Mouse (Mus musculus): Measurements from ENCODE around the gene Rpgrip1. TPM values are rescaled to one million over a fixed set of nuclear protein-coding genes. Genes with fewer than 3 reads are reported as not detected.

Gene Rpgrip1
- polyA plus RNA-seq, 1 experiment from 2014 or later = 54.7 TPM

- ATAC-seq (ENCODE audit: low FRiP score) = peak; percentile 27
- H3K4me3 ChIP-seq (replicated peaks) = peak overlapping the region; percentile 96
- peak overlapping the region; percentile 97 for H3K27ac ChIP-seq
- H3K9me3 ChIP-seq = no peaks in the 10 kb centered on the region
- under 1% methylated on average over 30 of the region's 30 CpGs for WGBS
- H3K4me2 ChIP-seq = peak overlapping the region; percentile 66
- no peaks in the 10 kb centered on the region for H3K27me3 ChIP-seq
- peaks cover 29% of the 10 kb centered on the region for H3K4me1 ChIP-seq
- peak overlapping the region; percentile 99 for H3K9ac ChIP-seq
- peaks cover 12% of the 10 kb centered on the region; the same call in 1 of the 2 replicates for H3K36me3 ChIP-seq (replicated peaks)
These were observed 7.0 kb upstream of the Rpgrip1 start for GRCm38 (mm10) chr14:52103474-52103855.

- Histone ChIP-seq H3K36me3 (replicated peaks) (peaks cover 12% of the 10 kb centered on the region; the same call in 1 of the 2 replicates), H3K9me3 (no peaks in the 10 kb centered on the region), H3K4me3 (replicated peaks) (peak within 1 kb of the TSS; percentile 96), H3K9ac (peak within 1 kb of the TSS; percentile 99), H3K4me2 (peak within 1 kb of the TSS; percentile 66), H3K4me1 (peaks cover 29% of the 10 kb centered on the region), H3K27me3 (no peaks in the 10 kb centered on the region), H3K27ac (peak within 1 kb of the TSS; percentile 97)
- peak; percentile 99 for ATAC-seq (ENCODE audit: low FRiP score)
- under 1% methylated on average over 50 of the region's 50 CpGs for WGBS
These were observed 6.4 kb upstream of the Rpgrip1 start, which contains the start of gene Hnrnpc for GRCm38 (mm10) chr14:52103856-52104676. Gene Hnrnpc, minus strand, starts transcription at chr14:52104028.

DNA sequence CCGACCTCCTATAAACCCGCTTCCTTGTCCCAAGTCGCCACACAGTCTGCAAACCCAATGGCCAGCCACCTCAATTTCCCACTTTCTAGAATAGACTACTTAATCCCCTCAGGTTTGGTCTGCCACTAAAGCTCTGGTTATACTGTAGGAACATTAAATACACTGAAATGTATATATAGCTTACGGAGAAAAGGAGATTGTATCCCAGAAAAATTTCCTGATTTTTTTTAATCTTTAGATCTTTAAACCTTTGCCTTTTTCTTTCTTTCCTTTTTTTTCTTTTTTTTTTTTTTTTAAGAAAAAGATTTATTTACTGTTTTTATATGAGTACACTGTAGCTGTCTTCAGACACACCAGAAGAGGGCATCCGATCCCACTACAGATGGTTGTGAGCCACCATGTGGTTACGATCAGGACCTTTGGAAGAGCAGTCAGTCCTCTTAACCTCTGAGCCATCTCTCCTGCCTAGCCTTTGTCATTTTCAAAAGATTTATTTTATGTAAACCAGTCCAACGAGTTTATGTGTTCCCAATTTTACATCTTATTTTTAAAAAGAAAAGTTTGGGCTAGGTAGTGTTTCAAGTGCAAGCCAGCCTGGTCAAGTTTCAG, 5.7 kb upstream of the Rpgrip1 start:
- H3K9ac ChIP-seq = peak overlapping the region; percentile 63
- peak overlapping the region; percentile 96 for H3K4me3 ChIP-seq (replicated peaks)
- H3K4me1 ChIP-seq = peaks cover 26% of the 10 kb centered on the region
- H3K27me3 ChIP-seq = no peaks in the 10 kb centered on the region
- peak overlapping the region; percentile 61 for H3K4me2 ChIP-seq
- H3K9me3 ChIP-seq = no peaks in the 10 kb centered on the region
- WGBS = 39% methylated on average over 7 of the region's 7 CpGs
- H3K27ac ChIP-seq = peak overlapping the region; percentile 92
- ATAC-seq (ENCODE audit: low FRiP score) = no peak
- H3K36me3 ChIP-seq (replicated peaks) = peaks cover 12% of the 10 kb centered on the region; the same call in 1 of the 2 replicates

DNA sequence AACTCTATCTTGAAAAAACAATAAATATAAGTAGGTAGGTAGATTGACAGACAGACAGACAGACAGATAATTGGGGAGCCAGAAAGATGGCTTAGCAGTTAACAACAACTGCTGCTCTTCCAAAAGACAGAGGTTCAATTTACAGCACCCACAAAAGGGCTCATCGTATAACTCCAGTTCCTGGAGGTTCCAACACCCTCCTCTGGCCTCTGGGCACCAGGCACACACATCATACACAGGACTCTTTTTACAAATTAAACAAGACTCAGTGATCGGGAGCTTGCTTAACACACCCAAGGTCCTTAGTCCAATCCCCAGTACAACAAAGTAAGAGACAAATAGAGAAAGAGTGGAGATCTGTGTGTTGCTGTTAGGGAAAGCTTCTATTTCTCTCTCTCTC, 5.2 kb upstream of the Rpgrip1 start:
- Histone ChIP-seq H3K27me3 (no peaks in the 10 kb centered on the region), H3K27ac (no peak overlapping the region), H3K4me1 (peaks cover 24% of the 10 kb centered on the region), H3K9me3 (no peaks in the 10 kb centered on the region), H3K36me3 (replicated peaks) (peaks cover 12% of the 10 kb centered on the region; the same call in 1 of the 2 replicates), H3K9ac (no peak overlapping the region), H3K4me3 (replicated peaks) (no peak overlapping the region), H3K4me2 (no peak overlapping the region)
- ATAC-seq (ENCODE audit: low FRiP score) = no peak
- 97% methylated on average over 2 of the region's 2 CpGs for WGBS

GRCm38 (mm10) chr14:52106741-52107140, 3.8 kb upstream of the Rpgrip1 start:
- 36% methylated on average over 10 of the region's 10 CpGs for WGBS
- H3K4me1 ChIP-seq = peaks cover 14% of the 10 kb centered on the region
- H3K4me2 ChIP-seq = no peak overlapping the region
- ATAC-seq (ENCODE audit: low FRiP score) = no peak
- H3K36me3 ChIP-seq (replicated peaks) = peaks cover 7% of the 10 kb centered on the region; the same call in 1 of the 2 replicates
- H3K4me3 ChIP-seq (replicated peaks) = no peak overlapping the region
- H3K9me3 ChIP-seq = no peaks in the 10 kb centered on the region
- no peaks in the 10 kb centered on the region for H3K27me3 ChIP-seq
- H3K27ac ChIP-seq = no peak overlapping the region
- 0 out of 2 replicates have a peak overlapping the region, but pooled peaks have one; percentile 36 for H3K9ac ChIP-seq

- peaks cover 2% of the 10 kb centered on the region; the same call in 1 of the 2 replicates for H3K4me1 ChIP-seq
- no peak overlapping the region for H3K27ac ChIP-seq
- WGBS = 85% methylated on average over 2 of the region's 2 CpGs
- H3K9me3 ChIP-seq = no peaks in the 10 kb centered on the region
- H3K4me2 ChIP-seq = no peak overlapping the region
- no peak for ATAC-seq (ENCODE audit: low FRiP score)
- H3K27me3 ChIP-seq = no peaks in the 10 kb centered on the region
- H3K4me3 ChIP-seq (replicated peaks) = no peak overlapping the region
- H3K9ac ChIP-seq = no peak overlapping the region
- H3K36me3 ChIP-seq (replicated peaks) = no peaks in the 10 kb centered on the region
These were observed 2.5 kb upstream of the Rpgrip1 start for GRCm38 (mm10) chr14:52108025-52108424.

GRCm38 (mm10) chr14:52114101-52114500, 3.6 kb downstream of the Rpgrip1 start:
- H3K9me3 ChIP-seq = no peaks in the 10 kb centered on the region
- H3K27ac ChIP-seq = no peak overlapping the region
- no peak overlapping the region for H3K4me2 ChIP-seq
- H3K4me3 ChIP-seq (replicated peaks) = no peak overlapping the region
- H3K4me1 ChIP-seq = peaks cover 8% of the 10 kb centered on the region
- no peaks in the 10 kb centered on the region for H3K36me3 ChIP-seq (replicated peaks)
- no peaks in the 10 kb centered on the region for H3K27me3 ChIP-seq
- no peak overlapping the region for H3K9ac ChIP-seq
- WGBS = 47% methylated on average over 1 of the region's 1 CpGs
- no peak for ATAC-seq (ENCODE audit: low FRiP score)

GRCm38 (mm10) chr14:52117241-52117640, 6.7 kb downstream of the Rpgrip1 start:
- peaks cover 8% of the 10 kb centered on the region for H3K4me1 ChIP-seq
- no peak overlapping the region for H3K27ac ChIP-seq
- no peak overlapping the region for H3K4me2 ChIP-seq
- no peaks in the 10 kb centered on the region for H3K36me3 ChIP-seq (replicated peaks)
- WGBS = 92% methylated on average over 5 of the region's 5 CpGs
- H3K4me3 ChIP-seq (replicated peaks) = no peak overlapping the region
- H3K9me3 ChIP-seq = no peaks in the 10 kb centered on the region
- peaks cover 3% of the 10 kb centered on the region; the same call in 1 of the 2 replicates for H3K27me3 ChIP-seq
- no peak overlapping the region for H3K9ac ChIP-seq
- no peak for ATAC-seq (ENCODE audit: low FRiP score)

DNA sequence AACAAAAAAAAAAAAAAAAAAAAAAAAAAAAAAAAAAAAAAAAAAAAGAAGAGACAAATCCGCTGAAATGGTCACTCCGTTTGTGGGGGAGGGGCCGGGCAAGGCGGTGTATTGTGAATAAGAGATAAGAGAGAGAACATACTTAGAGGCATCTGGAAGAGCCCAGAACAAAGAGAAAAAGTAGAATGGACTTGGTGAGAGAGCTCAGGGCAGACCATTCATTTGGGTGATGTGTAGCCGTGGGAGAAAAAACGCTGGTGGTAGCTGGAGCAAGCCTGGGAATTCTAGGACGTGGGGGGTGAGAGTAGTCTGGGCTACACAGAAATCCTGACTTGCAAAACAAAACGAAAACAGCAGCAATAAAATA, 7.9 kb downstream of the Rpgrip1 start:
- Histone ChIP-seq H3K27me3 (peaks cover 3% of the 10 kb centered on the region; the same call in 1 of the 2 replicates), H3K4me1 (peaks cover 8% of the 10 kb centered on the region), H3K27ac (peak overlapping the region; percentile 75; the same call in 1 of the 2 replicates), H3K4me3 (replicated peaks) (peak overlapping the region; percentile 46), H3K9ac (peak overlapping the region; percentile 65; the same call in 1 of the 2 replicates), H3K9me3 (no peaks in the 10 kb centered on the region), H3K36me3 (replicated peaks) (no peaks in the 10 kb centered on the region), H3K4me2 (peak overlapping the region; percentile 96)
- 20% methylated on average over 8 of the region's 8 CpGs for WGBS
- ATAC-seq (ENCODE audit: low FRiP score) = peak; percentile 53

- under 1% methylated on average over 38 of the region's 38 CpGs for WGBS
- Histone ChIP-seq H3K9ac (peak overlapping the region; percentile 65), H3K36me3 (replicated peaks) (no peaks in the 10 kb centered on the region), H3K27me3 (peaks cover 3% of the 10 kb centered on the region; the same call in 1 of the 2 replicates), H3K4me3 (replicated peaks) (peak overlapping the region; percentile 46), H3K27ac (peak overlapping the region; percentile 75), H3K4me2 (peak overlapping the region; percentile 96), H3K4me1 (peaks cover 8% of the 10 kb centered on the region), H3K9me3 (no peaks in the 10 kb centered on the region)
- ATAC-seq (ENCODE audit: low FRiP score) = peak; percentile 87
These were observed 8.5 kb downstream of the Rpgrip1 start for GRCm38 (mm10) chr14:52118823-52119608.

GRCm38 (mm10) chr14:52120169-52120568, 9.7 kb downstream of the Rpgrip1 start:
- peaks cover 3% of the 10 kb centered on the region; the same call in 1 of the 2 replicates for H3K27me3 ChIP-seq
- no peak overlapping the region for H3K4me3 ChIP-seq (replicated peaks)
- ATAC-seq (ENCODE audit: low FRiP score) = no peak
- H3K36me3 ChIP-seq (replicated peaks) = no peaks in the 10 kb centered on the region
- peaks cover 8% of the 10 kb centered on the region for H3K4me1 ChIP-seq
- H3K9ac ChIP-seq = 0 out of 2 replicates have a peak overlapping the region, but pooled peaks have one; percentile 65
- H3K27ac ChIP-seq = no peak overlapping the region
- 64% methylated on average over 7 of the region's 7 CpGs for WGBS
- no peak overlapping the region; the same call in 1 of the 2 replicates for H3K4me2 ChIP-seq
- no peaks in the 10 kb centered on the region for H3K9me3 ChIP-seq

Measured in forebrain, embryonic 12.5 days (tissue).